Mouse (Mus musculus): ENCODE data around the gene Mlph.

- TF ChIP-seq POLR2A (IDR thresholded peaks at IDR 0.05; ENCODE audit: borderline replicate concordance, control insufficient read depth, low read depth, low read length) (no peak), CTCF (IDR thresholded peaks at IDR 0.05; ENCODE audit: control insufficient read depth, insufficient read depth, low read length) (no peak)
Measured at GRCm38 (mm10) chr1:90951670-90952069, 36.8 kb downstream of the Mlph start.

All from bone marrow, adult 2 months (tissue).